Mouse (Mus musculus) monocyte, adult 5-6 weeks (primary cell): ENCODE measurements around the gene Olfr1076. TPM values are rescaled to one million over a fixed set of nuclear protein-coding genes. Genes with fewer than 3 reads are reported as not detected.
"Not testable (repeated sequence)": the region's sequence is repeated elsewhere in the genome, so short reads cannot be mapped to it uniquely, and the experiment has no call there.

ENCODE experiments used
- ATAC-seq: fragments of 153-309, 156-312 bp; replicated peaks from 2 replicates; pipeline ENCODE4 v1.8.0; 2017; ENCODE audit warnings: mild to moderate bottlenecking; ENCODE audit not compliant: low TSS enrichment, insufficient number of reproducible peaks, severe bottlenecking, poor library complexity, low FRiP score
- total RNA-seq: library from RNA; stranded (forward); fragments of 200-1000, 200-491, 200-594 nt; gene quantifications from 3 replicates; pipeline ENCODE4 v1.2.3, GENCODE M21; 2017

Olfr1076 gene
- total RNA-seq = not detected in 3 replicates

DNA sequence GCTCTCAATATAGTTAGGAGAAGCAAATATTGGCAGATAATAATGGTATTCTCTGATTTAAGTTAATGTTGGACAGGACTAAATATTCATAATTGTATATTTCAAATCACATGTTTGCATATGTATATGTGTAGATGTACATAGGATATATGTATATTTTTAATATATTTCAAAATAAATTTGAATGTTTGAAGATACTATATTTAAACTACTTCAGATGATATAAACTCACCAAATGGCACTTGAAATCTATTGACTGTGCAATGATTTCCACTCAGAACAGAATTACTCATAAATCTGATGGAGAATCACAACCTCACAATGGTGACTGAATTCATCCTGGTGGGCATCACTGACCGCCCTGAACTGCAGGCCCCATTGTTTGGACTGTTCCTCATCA is at the start of gene Olfr1076:
Gene Olfr1076, plus strand, starts transcription at position 301 of the 400 bp plus-strand sequence.
- ATAC-seq = no peak

DNA sequence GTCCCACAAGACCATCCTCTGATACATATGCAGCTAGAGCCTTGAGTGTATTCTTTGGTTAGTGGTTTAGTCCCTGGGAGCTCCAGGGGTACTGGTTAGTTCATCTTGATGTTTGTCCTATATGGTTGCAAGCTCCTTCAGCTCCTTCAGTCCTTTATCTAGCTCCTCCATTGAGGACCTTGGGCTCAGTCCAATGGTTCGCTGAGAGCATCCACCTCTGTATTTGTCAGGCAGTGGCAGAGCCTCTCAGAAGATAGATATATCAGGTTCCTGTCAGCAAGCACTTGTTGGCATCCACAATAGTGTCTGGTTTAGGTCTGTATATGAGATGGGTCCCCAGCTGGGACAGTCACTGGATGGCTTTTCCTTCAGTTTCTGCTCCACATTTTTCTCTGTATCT is 47.8 kb upstream of the Olfr1076 start:
- ATAC-seq = no peak

DNA sequence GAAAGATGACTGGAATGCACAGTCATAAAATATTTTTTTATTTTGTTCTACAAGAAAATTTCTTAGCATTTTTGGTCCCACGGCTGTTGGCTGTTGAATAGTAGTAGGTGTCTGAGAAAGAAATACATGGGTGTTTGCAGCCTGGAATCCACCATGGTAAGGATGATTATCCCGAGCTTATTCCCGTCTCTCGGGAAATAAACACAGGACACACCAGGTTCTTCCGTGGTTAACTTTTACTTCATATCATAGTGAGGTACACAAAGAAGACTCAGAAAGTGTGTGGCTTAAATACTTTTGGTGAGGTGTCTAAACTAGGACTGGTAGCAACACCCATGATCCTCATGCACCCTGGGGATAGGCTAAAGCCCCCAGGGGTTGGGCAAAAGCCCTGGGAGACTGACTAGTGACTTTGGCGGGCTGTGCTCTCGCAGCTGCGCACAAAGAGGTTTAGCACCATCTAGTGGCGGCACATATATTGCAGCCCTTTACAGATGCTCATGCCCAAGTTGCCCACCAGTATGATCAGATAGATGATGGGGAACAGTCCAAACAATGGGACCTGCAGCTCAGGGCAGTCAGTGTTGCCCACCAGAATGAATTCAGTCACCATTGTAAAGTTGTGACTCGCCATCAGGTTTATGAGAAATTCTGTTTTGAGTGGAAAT is 43.7 kb upstream of the Olfr1076 start:
- ATAC-seq = no peak

DNA sequence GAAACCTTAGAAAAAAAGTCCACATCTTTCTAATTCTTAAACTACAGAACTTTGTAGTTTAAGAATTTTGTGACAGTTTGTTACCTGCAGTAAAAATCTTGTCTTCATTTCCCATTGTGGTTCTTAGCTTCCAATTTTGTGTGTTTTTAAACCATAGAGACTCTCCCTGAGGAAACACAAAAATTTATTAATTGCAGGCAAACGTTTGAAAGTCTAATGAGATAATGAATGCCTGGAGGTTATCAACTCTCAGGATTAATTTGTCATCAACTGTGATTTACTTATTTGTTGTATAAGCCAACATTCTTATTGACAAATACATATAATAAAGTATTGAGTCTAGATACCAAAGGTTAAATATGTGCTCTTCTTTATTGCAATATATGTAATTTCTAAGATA is 21.0 kb upstream of the Olfr1076 start, which contains the start of gene Olfr228:
Gene Olfr228, minus strand, starts transcription at position 101 of the 400 bp plus-strand sequence.
- no peak for ATAC-seq

DNA sequence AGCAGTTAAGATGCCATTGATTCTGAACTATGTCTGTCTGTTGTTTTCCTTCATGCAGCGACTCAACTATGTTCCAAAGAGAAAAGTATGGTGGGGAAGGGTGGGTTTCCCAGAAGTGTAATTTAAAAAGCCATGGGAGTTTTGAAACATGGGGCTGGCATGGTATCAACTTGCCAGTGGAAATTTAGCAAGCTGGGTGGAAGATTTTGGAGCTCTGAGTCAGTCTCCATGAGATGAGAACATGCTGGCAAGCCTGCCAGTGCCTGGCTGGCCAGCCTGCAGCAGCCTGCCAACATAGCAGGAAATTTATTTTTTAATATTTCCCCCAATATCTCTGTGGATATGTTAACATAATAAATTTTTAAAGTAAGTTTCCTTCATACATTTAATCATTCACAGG is 22.7 kb downstream of the Olfr1076 start:
- ATAC-seq = no peak

DNA sequence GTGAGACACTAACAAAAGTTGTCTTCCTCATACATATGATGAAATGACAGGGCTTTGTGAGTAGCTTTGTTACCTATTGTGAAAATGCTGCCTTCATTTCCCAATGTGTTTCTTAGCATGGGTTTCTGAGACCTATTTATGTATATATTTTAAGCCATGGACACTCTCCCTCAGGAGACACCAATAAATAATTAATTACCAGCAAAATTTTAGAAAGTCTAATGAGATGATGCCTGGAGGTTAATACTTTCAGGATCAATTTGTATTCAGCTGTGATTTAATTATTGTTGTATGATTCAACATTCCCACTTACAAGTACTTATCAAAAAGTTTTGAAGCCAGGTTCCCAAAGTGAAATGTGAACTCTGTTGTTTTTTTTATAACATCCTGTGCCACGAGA is 34.1 kb downstream of the Olfr1076 start, which contains the start of gene Olfr1079:
Gene Olfr1079, minus strand, starts transcription at position 101 of the 400 bp plus-strand sequence.
- no peak for ATAC-seq

DNA sequence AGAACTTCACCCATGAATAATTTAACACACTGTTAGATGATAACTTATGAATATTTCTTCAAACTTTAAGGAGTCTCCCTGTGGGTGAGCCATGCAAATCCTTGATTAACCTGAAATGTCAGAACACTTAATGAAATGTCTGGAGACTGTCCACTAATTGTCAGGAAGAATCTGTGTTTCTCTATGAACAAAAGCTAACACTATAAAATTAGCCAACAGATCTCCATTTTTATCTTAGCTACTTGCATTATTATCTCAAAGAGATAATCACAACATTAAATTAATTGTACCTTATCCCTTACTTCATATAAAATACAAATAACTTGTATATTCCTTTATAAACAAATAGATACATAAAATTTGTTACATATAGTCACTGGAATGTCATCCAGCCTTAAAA is 49.9 kb downstream of the Olfr1076 start, which contains the start of gene Olfr1080:
Gene Olfr1080, minus strand, starts transcription at position 101 of the 400 bp plus-strand sequence.
- not testable (repeated sequence) for ATAC-seq

Other genes with a start within 250 kb of the Olfr1076 start
- gene Olfr1051, start 229.4 kb upstream of the Olfr1076 start, total RNA-seq = not detected in 3 replicates
- not detected in 3 replicates for gene Olfr1052, start 216.0 kb upstream of the Olfr1076 start, total RNA-seq
- gene Olfr1053, start 193.2 kb upstream of the Olfr1076 start, total RNA-seq = not detected in 3 replicates
- not detected in 3 replicates for gene Olfr1054, start 173.0 kb upstream of the Olfr1076 start, total RNA-seq
- gene Olfr1055, start 158.2 kb upstream of the Olfr1076 start, total RNA-seq = not detected in 3 replicates
- 0.64 TPM in 1 of 3 replicates, not detected in the others for gene Olfr1056, start 146.0 kb upstream of the Olfr1076 start, total RNA-seq
- gene Olfr1057, start 130.1 kb upstream of the Olfr1076 start, total RNA-seq = not detected in 3 replicates
- not detected in 3 replicates for gene Olfr1058, start 119.9 kb upstream of the Olfr1076 start, total RNA-seq
- gene Olfr1061, start 94.4 kb upstream of the Olfr1076 start, total RNA-seq = not detected in 3 replicates
- gene Olfr1062, start 81.7 kb upstream of the Olfr1076 start, total RNA-seq = not detected in 3 replicates
- not detected in 3 replicates for gene Olfr1065, start 57.9 kb upstream of the Olfr1076 start, total RNA-seq
- gene Olfr1066, start 52.2 kb upstream of the Olfr1076 start, total RNA-seq = not detected in 3 replicates
- gene Olfr228, start 21.1 kb upstream of the Olfr1076 start, total RNA-seq = not detected in 3 replicates
- gene Olfr1079, start 34.0 kb downstream of the Olfr1076 start, total RNA-seq = not detected in 3 replicates
- not detected in 3 replicates for gene Olfr1080, start 49.8 kb downstream of the Olfr1076 start, total RNA-seq
- not detected in 3 replicates for gene Olfr1082, start 90.5 kb downstream of the Olfr1076 start, total RNA-seq
- gene Olfr1084, start 131.3 kb downstream of the Olfr1076 start, total RNA-seq = not detected in 3 replicates
- gene Olfr1085, start 153.6 kb downstream of the Olfr1076 start, total RNA-seq = not detected in 3 replicates
- not detected in 3 replicates for gene Olfr1086, start 171.6 kb downstream of the Olfr1076 start, total RNA-seq
- gene Olfr1087, start 189.9 kb downstream of the Olfr1076 start, total RNA-seq = not detected in 3 replicates
- gene Olfr1089, start 225.2 kb downstream of the Olfr1076 start, total RNA-seq = not detected in 3 replicates